Mouse (Mus musculus) T-cell, adult 2 months (primary cell): ENCODE data around the gene Arhgap19.

Experiments used
- DNase-seq: peaks from one replicate; pipeline ENCODE4 v3.0.0; 2022; ENCODE audit warnings: low spot score

The Arhgap19 gene

DNA sequence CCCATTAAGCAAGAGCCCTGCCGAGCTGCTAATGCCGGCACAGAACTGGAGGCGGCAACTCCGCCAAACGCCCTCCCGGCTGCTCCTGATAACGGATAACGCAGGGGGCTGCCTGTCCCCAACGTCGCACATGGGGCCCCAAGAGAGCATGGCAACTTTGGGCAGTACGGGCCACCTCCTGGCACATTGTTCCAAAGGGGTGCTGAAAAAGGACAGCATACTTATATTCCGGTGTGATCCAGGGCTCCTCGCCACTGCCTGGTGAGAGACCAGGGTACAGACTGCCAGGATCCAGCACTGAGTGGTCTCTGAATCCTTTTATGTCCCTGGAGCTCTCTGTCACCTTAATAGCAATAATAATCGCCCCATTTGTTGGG is 63.4 kb downstream of the Arhgap19 start:
- DNase-seq, result no peak

DNA sequence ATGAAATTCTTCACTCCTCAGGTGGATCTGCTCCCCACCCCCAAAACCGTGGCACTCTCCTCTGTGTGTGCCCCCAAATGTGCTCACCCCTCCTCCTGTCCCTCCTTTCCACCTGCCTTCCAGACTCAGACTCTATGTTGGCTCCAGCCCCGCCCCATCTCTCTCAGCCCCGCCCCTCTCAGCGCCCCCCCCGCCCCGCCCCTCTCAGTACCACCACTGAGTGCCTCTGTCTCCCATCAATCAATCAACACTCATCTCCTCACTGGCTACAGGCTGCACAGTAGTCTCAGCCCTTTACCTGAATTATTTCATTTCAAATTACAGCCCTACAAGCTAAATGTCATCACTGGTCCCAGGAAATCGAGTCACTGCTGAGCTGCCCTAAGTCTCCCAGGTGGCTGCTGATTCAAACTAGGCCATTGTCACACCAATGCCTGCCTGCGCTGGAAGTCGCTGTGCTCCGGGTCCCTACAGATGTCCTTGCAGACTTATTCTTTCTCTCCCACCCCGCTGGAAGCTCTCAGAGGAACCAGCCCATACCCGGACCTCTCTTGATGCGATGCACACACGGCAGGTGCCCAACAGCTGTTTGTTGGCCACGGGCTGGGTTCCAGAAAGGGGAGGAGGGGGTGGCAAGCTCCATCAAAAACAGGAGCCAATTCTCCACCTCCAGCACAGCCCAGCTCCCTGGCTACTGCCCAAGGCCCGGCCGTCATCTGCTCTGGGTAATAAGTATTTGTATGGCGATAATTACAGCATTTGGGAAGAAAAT is 64.0 kb downstream of the Arhgap19 start:
- DNase-seq, result no peak

DNA sequence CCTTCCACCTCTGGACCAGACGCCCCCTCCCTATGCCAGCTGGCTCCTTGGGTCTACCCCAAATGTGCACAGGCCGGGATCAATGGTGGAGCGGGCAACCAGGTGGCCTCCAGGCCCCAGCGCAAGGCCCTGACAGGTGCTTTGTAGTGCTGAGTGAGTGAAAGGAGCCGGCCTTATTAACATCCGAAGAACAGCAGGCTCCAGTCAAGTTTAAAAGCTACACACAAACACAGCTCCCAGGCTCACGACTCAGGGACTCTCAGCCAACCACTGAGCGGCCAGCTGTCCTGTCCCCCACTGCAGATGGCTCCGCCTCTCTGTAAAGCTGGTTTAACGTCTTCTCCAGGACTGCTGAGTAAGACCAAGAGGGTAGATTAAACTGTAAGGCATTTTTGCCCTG is 67.2 kb downstream of the Arhgap19 start:
- DNase-seq, result no peak

DNA sequence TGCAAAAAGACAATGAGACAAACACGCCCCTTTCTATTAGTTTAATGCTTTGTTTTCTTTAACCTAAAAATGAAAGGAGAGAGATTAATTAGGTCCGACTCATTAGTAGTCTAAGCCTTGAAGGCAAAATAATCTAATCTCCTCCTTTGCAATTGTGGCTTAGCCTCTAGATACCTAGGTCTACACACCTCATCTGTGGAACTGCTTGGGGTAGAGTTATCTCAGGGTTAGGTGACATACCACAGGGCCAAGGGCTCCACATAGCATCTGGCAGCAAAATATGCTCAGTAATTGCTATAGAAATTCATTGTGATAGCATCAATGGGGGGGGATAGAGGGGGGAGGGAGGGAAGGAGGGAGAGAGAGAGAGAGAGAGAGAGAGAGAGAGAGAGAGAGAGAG is 76.4 kb downstream of the Arhgap19 start:
- DNase-seq, result no peak

DNA sequence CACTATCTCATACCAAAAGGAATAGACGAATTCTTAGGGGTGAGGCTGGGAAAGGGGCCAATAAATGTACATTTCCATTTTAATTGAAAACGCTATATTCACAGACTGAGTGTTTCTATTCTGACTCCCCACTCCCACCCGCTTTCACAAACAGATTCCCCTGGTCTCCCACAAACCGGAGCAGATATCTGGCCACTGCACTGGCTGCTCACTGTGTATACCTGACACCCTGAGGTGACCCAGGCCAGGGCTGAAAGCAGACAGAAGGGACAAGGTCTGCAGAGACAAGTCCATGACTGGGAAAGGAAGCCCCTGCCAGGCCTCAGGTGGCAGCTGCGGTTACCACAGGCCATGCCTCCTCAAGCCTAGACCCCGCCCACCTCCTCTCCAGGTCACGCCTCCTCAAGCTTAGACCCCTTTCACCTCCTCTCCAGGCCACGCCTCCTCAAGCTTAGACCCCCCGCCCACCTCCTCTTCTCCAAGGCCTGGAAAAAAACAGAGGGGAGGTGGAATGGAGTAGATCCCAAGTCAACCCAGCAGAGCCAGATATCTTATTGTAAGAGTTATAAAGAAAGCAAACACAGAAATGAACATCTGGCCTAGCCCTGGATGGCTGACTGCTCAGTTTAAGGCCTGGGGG is 76.9 kb downstream of the Arhgap19 start:
- DNase-seq, result no peak

DNA sequence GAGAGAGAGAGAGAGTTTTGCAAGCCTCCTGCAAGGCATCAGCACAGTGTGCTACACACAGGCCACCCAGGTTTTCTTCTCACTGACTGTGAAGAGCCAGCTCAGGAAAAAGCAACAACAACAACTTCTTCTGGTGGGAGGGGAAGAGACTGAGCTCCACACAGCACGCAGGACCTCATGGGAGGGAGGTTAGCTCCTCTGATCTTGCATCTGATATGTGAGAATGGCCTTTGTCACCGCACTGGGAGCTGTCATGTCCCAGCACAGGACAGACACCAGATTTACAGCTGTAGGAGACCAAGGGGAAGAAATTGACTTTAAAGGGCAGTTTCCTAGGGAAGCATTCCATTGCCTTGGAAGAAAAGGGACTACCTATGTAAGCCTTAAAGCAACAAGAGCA is 78.5 kb downstream of the Arhgap19 start:
- no peak for DNase-seq

DNA sequence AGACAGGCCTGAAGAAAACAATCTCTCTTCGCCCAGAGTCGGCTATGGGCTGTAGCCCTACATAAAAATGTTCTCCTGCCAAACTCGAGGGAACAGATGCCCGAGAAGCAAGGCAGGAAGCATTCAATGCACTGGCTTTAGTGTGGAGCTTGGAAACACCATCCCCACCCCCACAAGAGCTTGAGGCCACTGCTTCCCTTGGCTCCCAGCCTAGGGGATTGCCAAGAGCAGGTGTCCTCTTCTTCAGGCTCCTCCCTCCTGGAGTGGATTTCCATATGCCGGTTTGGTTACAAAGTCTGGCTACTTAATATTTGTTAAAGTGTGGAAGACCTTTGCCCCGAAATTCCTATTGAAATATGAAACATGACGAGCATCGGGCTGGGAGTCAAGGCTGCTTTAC is 82.4 kb downstream of the Arhgap19 start:
- DNase-seq, result no peak
